Mouse (Mus musculus) liver, embryonic 15.5 days (tissue): ENCODE results near the gene Rimbp2. TPM values are rescaled to one million over a fixed set of nuclear protein-coding genes. Genes with fewer than 3 reads are reported as not detected.
"Not testable (repeated sequence)": the region's sequence is repeated elsewhere in the genome, so short reads cannot be mapped to it uniquely, and the experiment has no call there.

Experiments used
- ATAC-seq: fragments of 200-750 bp; cut with Nextera tagmentation; 2 replicates; pipeline ENCODE4 v1.8.0; 2017; ENCODE audit warnings: moderate number of reproducible peaks, mild to moderate bottlenecking, moderate library complexity; ENCODE audit not compliant: insufficient read depth
- H3K27ac ChIP-seq: fragments of 300-500 bp; sonication (generic); replicated peaks from 2 replicates; pipeline ENCODE4 v1.5.1; 2015; ENCODE audit warnings: mild to moderate bottlenecking, inconsistent platforms
- H3K27me3 ChIP-seq: fragments of 300-500 bp; sonication (generic); 2 replicates; pipeline ENCODE4 v1.6.1; 2015; ENCODE audit warnings: mild to moderate bottlenecking, inconsistent platforms
- H3K36me3 ChIP-seq: fragments of 300-500 bp; sonication (generic); replicated peaks from 2 replicates; pipeline ENCODE4 v1.6.1; 2015; ENCODE audit warnings: moderate library complexity, mild to moderate bottlenecking, inconsistent platforms
- H3K4me1 ChIP-seq: fragments of 300-500 bp; sonication (generic); replicated peaks from 2 replicates; pipeline ENCODE4 v1.6.1; 2015; ENCODE audit warnings: inconsistent platforms
- H3K4me2 ChIP-seq: fragments of 300-500 bp; sonication (generic); 2 replicates; pipeline ENCODE4 v1.6.1; 2015; ENCODE audit warnings: moderate library complexity, mild to moderate bottlenecking, inconsistent platforms
- H3K4me3 ChIP-seq: fragments of 300-500 bp; sonication (generic); replicated peaks from 2 replicates; pipeline ENCODE4 v1.5.1; 2015; ENCODE audit warnings: mild to moderate bottlenecking, inconsistent platforms
- H3K9ac ChIP-seq: fragments of 300-500 bp; sonication (generic); 2 replicates; pipeline ENCODE4 v1.6.1; 2015; ENCODE audit warnings: moderate library complexity, mild to moderate bottlenecking, inconsistent platforms
- H3K9me3 ChIP-seq: fragments of 300-500 bp; sonication (generic); replicated peaks from 2 replicates; pipeline ENCODE4 v1.6.1; 2016; ENCODE audit warnings: inconsistent platforms
- WGBS: fragments of 180-500 bp; shearing (Covaris S2); methylation state at CpG from one replicate; pipeline ENCODE4 v1.1.7; 2015; ENCODE audit warnings: mixed read lengths; ENCODE audit not compliant: insufficient replicate concordance; 5-methylcytosine and 5-hydroxymethylcytosine counted together
- polyA plus RNA-seq: library from polyadenylated mRNA; unstranded; fragments of >200 nt; fragmentation: Nextera tagmentation; extraction: Ambion mirVana; gene quantifications from 2 replicates; pipeline ENCODE4 v1.2.1, GENCODE M21; 2015

The Rimbp2 gene
- polyA plus RNA-seq, 1 experiment from 2014 or later, result not detected

GRCm38 (mm10) chr5:128745206-128745605 is 208.1 kb downstream of the Rimbp2 start:
- 53% methylated on average over 9 of the region's 9 CpGs for WGBS

GRCm38 (mm10) chr5:128744351-128744750 is 208.9 kb downstream of the Rimbp2 start:
- Histone ChIP-seq H3K36me3 (no peaks in the 10 kb centered on the region), H3K4me3 (no peak overlapping the region), H3K9me3 (no peaks in the 10 kb centered on the region), H3K9ac (no peak overlapping the region), H3K4me1 (no peaks in the 10 kb centered on the region), H3K4me2 (no peak overlapping the region), H3K27ac (no peak overlapping the region), H3K27me3 (no peaks in the 10 kb centered on the region)
- ATAC-seq, result no peak
- 67% methylated on average over 6 of the region's 6 CpGs for WGBS

More at GRCm38 (mm10) chr5:128745206-128745605, 208.1 kb downstream of the Rimbp2 start:
- no peaks in the 10 kb centered on the region for H3K9me3 ChIP-seq
- no peak overlapping the region for H3K27ac ChIP-seq
- no peak overlapping the region for H3K4me2 ChIP-seq
- H3K4me1 ChIP-seq, result no peaks in the 10 kb centered on the region
- no peak for ATAC-seq
- H3K4me3 ChIP-seq, result no peak overlapping the region
- H3K27me3 ChIP-seq, result no peaks in the 10 kb centered on the region
- no peaks in the 10 kb centered on the region for H3K36me3 ChIP-seq
- H3K9ac ChIP-seq, result no peak overlapping the region

- Histone ChIP-seq H3K9me3 (no peaks in the 10 kb centered on the region), H3K27me3 (no peaks in the 10 kb centered on the region), H3K27ac (no peak overlapping the region), H3K4me2 (no peak overlapping the region), H3K9ac (no peak overlapping the region), H3K36me3 (no peaks in the 10 kb centered on the region), H3K4me1 (no peaks in the 10 kb centered on the region), H3K4me3 (no peak overlapping the region)
- 26% methylated on average over 8 of the region's 8 CpGs for WGBS
- ATAC-seq, result no peak
These were observed 213.5 kb downstream of the Rimbp2 start for GRCm38 (mm10) chr5:128739838-128740171.

GRCm38 (mm10) chr5:128739168-128739837 is 214.0 kb downstream of the Rimbp2 start:
- no peaks in the 10 kb centered on the region for H3K36me3 ChIP-seq
- no peak overlapping the region for H3K4me2 ChIP-seq
- no peak overlapping the region for H3K27ac ChIP-seq
- no peaks in the 10 kb centered on the region for H3K27me3 ChIP-seq
- H3K4me1 ChIP-seq, result no peaks in the 10 kb centered on the region
- no peak overlapping the region for H3K9ac ChIP-seq
- 33% methylated on average over 16 of the region's 17 CpGs for WGBS
- no peak overlapping the region for H3K4me3 ChIP-seq
- H3K9me3 ChIP-seq, result no peaks in the 10 kb centered on the region
- no peak for ATAC-seq

- Histone ChIP-seq H3K9me3 (no peaks in the 10 kb centered on the region), H3K4me1 (no peaks in the 10 kb centered on the region), H3K4me2 (no peak overlapping the region), H3K4me3 (no peak overlapping the region), H3K27me3 (no peaks in the 10 kb centered on the region), H3K36me3 (no peaks in the 10 kb centered on the region), H3K27ac (no peak overlapping the region), H3K9ac (no peak overlapping the region)
- 67% methylated on average over 22 of the region's 22 CpGs for WGBS
- no peak for ATAC-seq
These were observed 217.4 kb downstream of the Rimbp2 start for GRCm38 (mm10) chr5:128735921-128736320.

GRCm38 (mm10) chr5:128733955-128734354 is 219.3 kb downstream of the Rimbp2 start:
- Histone ChIP-seq H3K4me3 (no peak overlapping the region), H3K27ac (no peak overlapping the region), H3K9me3 (no peaks in the 10 kb centered on the region), H3K9ac (no peak overlapping the region), H3K36me3 (no peaks in the 10 kb centered on the region), H3K4me1 (no peaks in the 10 kb centered on the region), H3K27me3 (no peaks in the 10 kb centered on the region), H3K4me2 (no peak overlapping the region)
- ATAC-seq, result no peak
- 3% methylated on average over 6 of the region's 6 CpGs for whole genome bisulfite sequencing

GRCm38 (mm10) chr5:128732416-128733014 is 220.8 kb downstream of the Rimbp2 start:
- Histone ChIP-seq H3K4me2 (no peak overlapping the region), H3K9me3 (no peaks in the 10 kb centered on the region), H3K36me3 (no peaks in the 10 kb centered on the region), H3K9ac (no peak overlapping the region), H3K27me3 (no peaks in the 10 kb centered on the region), H3K27ac (no peak overlapping the region), H3K4me1 (no peaks in the 10 kb centered on the region), H3K4me3 (no peak overlapping the region)
- ATAC-seq, result no peak
- 51% methylated on average over 11 of the region's 11 CpGs for WGBS

GRCm38 (mm10) chr5:128730634-128731033 is 222.7 kb downstream of the Rimbp2 start:
- no peak for ATAC-seq
- H3K27me3 ChIP-seq, result no peaks in the 10 kb centered on the region
- no peaks in the 10 kb centered on the region for H3K9me3 ChIP-seq
- no peaks in the 10 kb centered on the region for H3K4me1 ChIP-seq
- 39% methylated on average over 5 of the region's 5 CpGs for WGBS
- H3K27ac ChIP-seq, result no peak overlapping the region
- no peaks in the 10 kb centered on the region for H3K36me3 ChIP-seq
- H3K9ac ChIP-seq, result no peak overlapping the region
- no peak overlapping the region for H3K4me2 ChIP-seq
- H3K4me3 ChIP-seq, result no peak overlapping the region

GRCm38 (mm10) chr5:128729341-128729740 is 223.9 kb downstream of the Rimbp2 start:
- ATAC-seq, result no peak
- no peaks in the 10 kb centered on the region for H3K9me3 ChIP-seq
- no peak overlapping the region for H3K27ac ChIP-seq
- H3K4me1 ChIP-seq, result no peaks in the 10 kb centered on the region
- H3K4me3 ChIP-seq, result no peak overlapping the region
- no peaks in the 10 kb centered on the region for H3K36me3 ChIP-seq
- H3K4me2 ChIP-seq, result no peak overlapping the region
- no peak overlapping the region for H3K9ac ChIP-seq
- 57% methylated on average over 5 of the region's 5 CpGs for WGBS
- H3K27me3 ChIP-seq, result no peaks in the 10 kb centered on the region

GRCm38 (mm10) chr5:128720461-128720860 is 232.8 kb downstream of the Rimbp2 start:
- not testable (repeated sequence) for H3K9ac ChIP-seq, H3K4me1 ChIP-seq, H3K4me3 ChIP-seq, H3K4me2 ChIP-seq, H3K9me3 ChIP-seq, H3K27me3 ChIP-seq, H3K36me3 ChIP-seq, H3K27ac ChIP-seq, ATAC-seq
- 68% methylated on average over 11 of the region's 11 CpGs for WGBS

GRCm38 (mm10) chr5:128715171-128715570 is 238.1 kb downstream of the Rimbp2 start:
- no peaks in the 10 kb centered on the region for H3K4me1 ChIP-seq
- H3K27ac ChIP-seq, result no peak overlapping the region
- H3K27me3 ChIP-seq, result no peaks in the 10 kb centered on the region
- no peak overlapping the region for H3K4me3 ChIP-seq
- H3K9ac ChIP-seq, result no peak overlapping the region
- ATAC-seq, result no peak
- 61% methylated on average over 16 of the region's 16 CpGs for WGBS
- 0 out of 2 replicates have a peak, but pooled peaks cover 5% of the 10 kb centered on the region for H3K9me3 ChIP-seq
- no peak overlapping the region for H3K4me2 ChIP-seq
- no peaks in the 10 kb centered on the region for H3K36me3 ChIP-seq

- Histone ChIP-seq H3K4me1 (no peaks in the 10 kb centered on the region), H3K27me3 (no peaks in the 10 kb centered on the region), H3K9ac (no peak overlapping the region), H3K9me3 (0 out of 2 replicates have a peak, but pooled peaks cover 3% of the 10 kb centered on the region), H3K27ac (no peak overlapping the region), H3K4me3 (no peak overlapping the region), H3K36me3 (no peaks in the 10 kb centered on the region), H3K4me2 (no peak overlapping the region)
- ATAC-seq, result no peak
- WGBS, result 65% methylated on average over 6 of the region's 6 CpGs
These were observed 241.4 kb downstream of the Rimbp2 start for GRCm38 (mm10) chr5:128711847-128712246.
